Mouse (Mus musculus) liver, embryonic 14.5 days (tissue): ENCODE data around the gene Oma1. TPM values are rescaled to one million over a fixed set of nuclear protein-coding genes. Genes with fewer than 3 reads are reported as not detected.

Experiments used
- ATAC-seq: fragments of 200-750 bp; cut with Nextera tagmentation; 2 replicates; pipeline ENCODE4 v1.8.0; 2017; ENCODE audit warnings: moderate number of reproducible peaks, mild to moderate bottlenecking, moderate library complexity; ENCODE audit not compliant: insufficient read depth
- DNase-seq, 3 experiments: peaks; one replicate each; pipeline ENCODE4 v3.0.0-alpha.2; 2012 to 2013; ENCODE audit warnings: low read depth in 3 of 3, low spot score in 3 of 3
- H3K27ac ChIP-seq: fragments of 300-500 bp; sonication (generic); 2 replicates; pipeline ENCODE4 v1.5.1; 2014; ENCODE audit warnings: moderate library complexity, mild to moderate bottlenecking, control low read depth, inconsistent platforms
- H3K27me3 ChIP-seq: fragments of 300-500 bp; sonication (generic); 2 replicates; pipeline ENCODE4 v1.6.1; 2014; ENCODE audit warnings: mild to moderate bottlenecking, low read length, moderate library complexity; ENCODE audit not compliant: control insufficient read depth, insufficient read depth
- H3K36me3 ChIP-seq: fragments of 300-500 bp; sonication (generic); replicated peaks from 2 replicates; pipeline ENCODE4 v1.6.1; 2014; ENCODE audit warnings: low read depth; ENCODE audit not compliant: control insufficient read depth, insufficient read depth
- H3K4me1 ChIP-seq, 2 experiments: fragments of 200-500 bp in 1 of 2; fragments of 300-500 bp in 1 of 2; sonication (generic) in 1 of 2; replicated peaks; 2 replicates each; pipeline ENCODE4 v1.6.1; 2012 to 2014; ENCODE audit warnings: antibody characterized with exemption in 1 of 2, inconsistent platforms in 1 of 2, low read length in 1 of 2; ENCODE audit not compliant: control insufficient read depth in 2 of 2, insufficient read depth in 2 of 2
- H3K4me2 ChIP-seq: fragments of 300-500 bp; sonication (generic); 2 replicates; pipeline ENCODE4 v1.6.1; 2014; ENCODE audit warnings: low read depth, mild to moderate bottlenecking, control low read depth, moderate library complexity
- H3K4me3 ChIP-seq, 2 experiments: fragments of 200-500 bp in 1 of 2; fragments of 300-500 bp in 1 of 2; sonication (generic) in 1 of 2; 2 replicates each; pipeline ENCODE4 v1.5.1; 2012 to 2014; ENCODE audit warnings: low read depth in 2 of 2, low read length in 2 of 2, mild to moderate bottlenecking in 2 of 2, control low read depth in 1 of 2, inconsistent platforms in 1 of 2, moderate library complexity in 1 of 2; ENCODE audit not compliant: insufficient read depth in 1 of 2
- H3K9ac ChIP-seq: fragments of 300-500 bp; sonication (generic); replicated peaks from 2 replicates; pipeline ENCODE4 v1.6.1; 2014; ENCODE audit warnings: mild to moderate bottlenecking, control low read depth, moderate library complexity
- H3K9me3 ChIP-seq: fragments of 300-500 bp; sonication (generic); 2 replicates; pipeline ENCODE4 v1.6.1; 2016; ENCODE audit warnings: low read length, mixed read lengths; ENCODE audit not compliant: control insufficient read depth
- CTCF ChIP-seq: IDR thresholded peaks from 2 replicates; pipeline ENCODE4 v1.5.1; 2016; ENCODE audit warnings: antibody characterized with exemption, low read depth, control low read depth
- EP300 ChIP-seq: IDR thresholded peaks from 2 replicates; pipeline ENCODE4 v1.6.1; 2016; ENCODE audit warnings: antibody characterized with exemption, low read depth
- WGBS: fragments of 180-500 bp; shearing (Covaris S2); extraction: QIAGEN DNeasy Blood & Tissue Kit; methylation state at CpG from one replicate; pipeline ENCODE4 v1.1.7; 2014; ENCODE audit not compliant: insufficient replicate concordance; 5-methylcytosine and 5-hydroxymethylcytosine counted together
- polyA plus RNA-seq, 2 experiments: library from polyadenylated mRNA; depleted of rRNA in 1 of 2; stranded (reverse) in 1 of 2; unstranded in 1 of 2; fragments of >200 nt; fragmentation: Nextera tagmentation in 1 of 2; extraction: Ambion mirVana in 1 of 2; gene quantifications; 2 replicates each; pipeline versions ENCODE4 v1.2.1 to v1.2.3; 2012 to 2014

The Oma1 gene
- polyA plus RNA-seq (2012; rRNA removed), result 5.0 and 6.8 TPM in 2 replicates
- polyA plus RNA-seq (2014; fragmentation: Nextera tagmentation; extraction: Ambion mirVana), result 10.3 and 13.4 TPM in 2 replicates

GRCm38 (mm10) chr4:103313587-103314525 is at the start of gene Oma1:
Gene Oma1 (plus strand): TSS chr4:103313812.
- Histone ChIP-seq H3K36me3 (no peaks in the 10 kb centered on the region), H3K4me2 (peak within 1 kb of the TSS; percentile 81), H3K4me3 (peak within 1 kb of the TSS; percentile 74 to 75), H3K9me3 (no peaks in the 10 kb centered on the region), H3K27me3 (no peaks in the 10 kb centered on the region), H3K27ac (peak within 1 kb of the TSS; percentile 69), H3K9ac (peak within 1 kb of the TSS; percentile 77), H3K4me1 (peaks cover 2 to 4% of the 10 kb centered on the region in 2 experiments; a peak in 3 of 4 replicates)
- DNase-seq (peak; percentile 92 to 94 (median 93)), ATAC-seq (peak; percentile 99)
- no peak for TF ChIP-seq EP300
- TF ChIP-seq CTCF, result peak; percentile 96
- under 1% methylated on average over 61 of the region's 61 CpGs for WGBS

- no peak overlapping the region for H3K4me3 ChIP-seq
- DNase-seq (no peak), ATAC-seq (no peak)
- no peak overlapping the region for H3K4me2 ChIP-seq
- no peaks in the 10 kb centered on the region for H3K27me3 ChIP-seq
- TF ChIP-seq CTCF (no peak), EP300 (no peak)
- H3K9ac ChIP-seq, result no peak overlapping the region
- no peaks in the 10 kb centered on the region for H3K4me1 ChIP-seq
- no peaks in the 10 kb centered on the region for H3K9me3 ChIP-seq
- no peak overlapping the region for H3K27ac ChIP-seq
- WGBS, result 19% methylated on average over 8 of the region's 8 CpGs
- H3K36me3 ChIP-seq, result no peaks in the 10 kb centered on the region
Observed at GRCm38 (mm10) chr4:103263812-103264396, 49.7 kb upstream of the Oma1 start.

- Histone ChIP-seq H3K9ac (no peak overlapping the region), H3K4me3 (no peak overlapping the region), H3K9me3 (no peaks in the 10 kb centered on the region), H3K27ac (no peak overlapping the region), H3K4me2 (no peak overlapping the region), H3K27me3 (no peaks in the 10 kb centered on the region), H3K36me3 (no peaks in the 10 kb centered on the region), H3K4me1 (no peaks in the 10 kb centered on the region)
- DNase-seq (no peak), ATAC-seq (no peak)
- WGBS, result 40% methylated on average over 2 of the region's 2 CpGs
- no peak for TF ChIP-seq CTCF
- TF ChIP-seq EP300, result no peak
Observed at GRCm38 (mm10) chr4:103265166-103265565, 48.4 kb upstream of the Oma1 start.

- ATAC-seq (no peak), DNase-seq (no peak)
- no peaks in the 10 kb centered on the region for H3K4me1 ChIP-seq
- H3K27me3 ChIP-seq, result no peaks in the 10 kb centered on the region
- H3K36me3 ChIP-seq, result no peaks in the 10 kb centered on the region
- H3K9ac ChIP-seq, result no peak overlapping the region
- no peak overlapping the region for H3K27ac ChIP-seq
- H3K4me3 ChIP-seq, result no peak overlapping the region
- TF ChIP-seq CTCF (peak; percentile 32; the same call in 1 of the 2 replicates), EP300 (no peak)
- no peaks in the 10 kb centered on the region for H3K9me3 ChIP-seq
- 70% methylated on average over 4 of the region's 4 CpGs for WGBS
- H3K4me2 ChIP-seq, result no peak overlapping the region
Observed at GRCm38 (mm10) chr4:103269336-103269735, 44.3 kb upstream of the Oma1 start.

GRCm38 (mm10) chr4:103273021-103273420 is 40.6 kb upstream of the Oma1 start:
- ATAC-seq, result no peak

More at GRCm38 (mm10) chr4:103273021-103273420, 40.6 kb upstream of the Oma1 start:
- Histone ChIP-seq H3K9ac (no peak overlapping the region), H3K4me2 (no peak overlapping the region), H3K4me3 (no peak overlapping the region), H3K36me3 (no peaks in the 10 kb centered on the region), H3K9me3 (no peaks in the 10 kb centered on the region), H3K27me3 (no peaks in the 10 kb centered on the region), H3K27ac (no peak overlapping the region), H3K4me1 (no peaks in the 10 kb centered on the region)
- TF ChIP-seq EP300 (no peak), CTCF (no peak)
- WGBS, result 74% methylated on average over 6 of the region's 8 CpGs
- no peak for DNase-seq
